Mouse (Mus musculus) midbrain, embryonic 12.5 days (tissue): ENCODE data around the gene Rasal3. TPM values are rescaled to one million over a fixed set of nuclear protein-coding genes. Genes with fewer than 3 reads are reported as not detected.

ENCODE experiments used
- ATAC-seq: fragments of 200-750 bp; cut with Nextera tagmentation; 2 replicates; pipeline ENCODE4 v1.8.0; 2017; ENCODE audit warnings: low read depth, moderate TSS enrichment, moderate library complexity; ENCODE audit not compliant: low FRiP score
- H3K27ac ChIP-seq: fragments of 300-500 bp; sonication (generic); replicated peaks from 2 replicates; pipeline ENCODE4 v1.5.1; 2016; ENCODE audit warnings: mild to moderate bottlenecking
- H3K27me3 ChIP-seq: fragments of 300-500 bp; sonication (generic); 2 replicates; pipeline ENCODE4 v1.6.1; 2016; ENCODE audit warnings: mild to moderate bottlenecking
- H3K36me3 ChIP-seq: fragments of 300-500 bp; sonication (generic); 2 replicates; pipeline ENCODE4 v1.6.1; 2016
- H3K4me1 ChIP-seq: fragments of 300-500 bp; sonication (generic); 2 replicates; pipeline ENCODE4 v1.6.1; 2016
- H3K4me2 ChIP-seq: fragments of 300-500 bp; sonication (generic); replicated peaks from 2 replicates; pipeline ENCODE4 v1.6.1; 2016; ENCODE audit warnings: mild to moderate bottlenecking, moderate library complexity
- H3K4me3 ChIP-seq: fragments of 300-500 bp; sonication (generic); 2 replicates; pipeline ENCODE4 v1.5.1; 2016; ENCODE audit warnings: mild to moderate bottlenecking
- H3K9ac ChIP-seq: fragments of 300-500 bp; sonication (generic); replicated peaks from 2 replicates; pipeline ENCODE4 v1.6.1; 2016; ENCODE audit warnings: mild to moderate bottlenecking, moderate library complexity
- H3K9me3 ChIP-seq: fragments of 300-500 bp; sonication (generic); 2 replicates; pipeline ENCODE4 v1.6.1; 2016; ENCODE audit warnings: mild to moderate bottlenecking
- WGBS: fragments of 180-500 bp; shearing (Covaris S2); methylation state at CpG from one replicate; pipeline ENCODE4 v1.1.7; 2016; 5-methylcytosine and 5-hydroxymethylcytosine counted together
- microRNA-seq: library from miRNA; unstranded; fragments of <30 nt; microRNA quantifications from one replicate; pipeline ENCODE4, GENCODE M21; 2017
- polyA plus RNA-seq: library from polyadenylated mRNA; unstranded; fragments of >200 nt; fragmentation: Nextera tagmentation; extraction: Ambion mirVana; gene quantifications from 2 replicates; pipeline ENCODE4 v1.2.1, GENCODE M21; 2016

Gene Rasal3
- polyA plus RNA-seq, 1 experiment from 2014 or later = 1.1 TPM

DNA sequence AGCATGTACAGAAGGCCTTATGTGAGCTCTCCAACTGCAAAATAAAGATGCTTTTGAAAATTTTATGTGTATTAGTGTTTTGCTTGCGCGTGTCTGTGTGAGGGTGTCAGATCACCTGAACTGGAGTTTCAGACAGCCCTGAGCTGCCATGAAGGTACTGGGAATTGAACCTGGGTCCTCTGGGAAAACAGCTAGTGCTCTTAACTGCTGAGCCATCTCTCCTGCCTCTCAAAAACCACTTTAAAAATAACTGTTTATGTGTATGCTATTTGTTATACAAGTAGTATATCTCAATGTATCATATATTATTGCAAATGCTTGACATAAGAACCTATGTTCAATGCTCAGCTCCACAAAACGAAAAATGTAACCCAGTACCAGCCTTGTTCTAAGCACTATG lies 52.1 kb downstream of the Rasal3 start:
- 0 out of 2 replicates have a peak overlapping the region, but pooled peaks have one; percentile 79 for H3K4me3 ChIP-seq
- H3K27ac ChIP-seq = no peak overlapping the region
- H3K9me3 ChIP-seq = no peaks in the 10 kb centered on the region
- 74% methylated on average over 3 of the region's 3 CpGs for WGBS
- ATAC-seq = no peak
- peaks cover 23% of the 10 kb centered on the region for H3K4me1 ChIP-seq
- peak overlapping the region; percentile 59; the same call in 1 of the 2 replicates for H3K4me2 ChIP-seq
- peaks cover 28% of the 10 kb centered on the region for H3K36me3 ChIP-seq
- H3K27me3 ChIP-seq = no peaks in the 10 kb centered on the region
- peak overlapping the region; percentile 29; the same call in 1 of the 2 replicates for H3K9ac ChIP-seq

DNA sequence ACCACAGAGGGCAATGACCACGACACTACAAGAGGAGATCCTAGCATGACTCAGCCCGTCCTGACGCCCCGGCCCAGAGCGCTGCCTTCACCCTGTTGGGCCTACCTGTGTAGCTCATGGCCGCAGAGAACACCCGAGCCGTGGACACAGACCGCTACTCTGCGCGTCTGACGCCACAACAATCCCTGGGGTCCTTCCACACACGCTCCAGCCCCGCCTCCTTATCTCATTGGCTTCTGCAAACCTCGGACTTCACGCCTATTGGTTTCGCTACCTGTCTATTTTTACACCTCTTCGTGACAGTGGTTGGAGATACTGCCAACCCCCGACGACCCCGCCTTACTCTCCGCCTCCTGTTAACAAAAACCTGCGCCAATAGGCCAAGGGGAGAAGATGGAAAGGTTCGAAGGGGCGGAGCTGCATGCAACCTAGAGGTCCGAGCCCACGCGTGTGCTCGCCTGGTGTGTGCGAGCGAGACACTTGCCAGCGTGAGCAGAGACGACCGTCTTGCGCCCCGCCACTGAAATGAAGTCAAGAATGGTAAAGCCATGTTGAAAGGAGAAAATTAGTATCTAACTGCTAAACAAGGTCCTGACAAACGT lies 52.9 kb downstream of the Rasal3 start, which contains the start of gene Akap8l:
Gene Akap8l, minus strand, starts transcription at position 226 of the 602 bp plus-strand sequence.
- H3K4me2 ChIP-seq = peak within 1 kb of the TSS; percentile 73
- H3K4me3 ChIP-seq = peak within 1 kb of the TSS; percentile 79
- peak within 1 kb of the TSS; percentile 79 for H3K27ac ChIP-seq
- peaks cover 23% of the 10 kb centered on the region for H3K4me1 ChIP-seq
- H3K36me3 ChIP-seq = peaks cover 20% of the 10 kb centered on the region
- ATAC-seq = peak; percentile 97
- H3K9ac ChIP-seq = peak within 1 kb of the TSS; percentile 78
- no peaks in the 10 kb centered on the region for H3K27me3 ChIP-seq
- under 1% methylated on average over 37 of the region's 37 CpGs for WGBS
- no peaks in the 10 kb centered on the region for H3K9me3 ChIP-seq

DNA sequence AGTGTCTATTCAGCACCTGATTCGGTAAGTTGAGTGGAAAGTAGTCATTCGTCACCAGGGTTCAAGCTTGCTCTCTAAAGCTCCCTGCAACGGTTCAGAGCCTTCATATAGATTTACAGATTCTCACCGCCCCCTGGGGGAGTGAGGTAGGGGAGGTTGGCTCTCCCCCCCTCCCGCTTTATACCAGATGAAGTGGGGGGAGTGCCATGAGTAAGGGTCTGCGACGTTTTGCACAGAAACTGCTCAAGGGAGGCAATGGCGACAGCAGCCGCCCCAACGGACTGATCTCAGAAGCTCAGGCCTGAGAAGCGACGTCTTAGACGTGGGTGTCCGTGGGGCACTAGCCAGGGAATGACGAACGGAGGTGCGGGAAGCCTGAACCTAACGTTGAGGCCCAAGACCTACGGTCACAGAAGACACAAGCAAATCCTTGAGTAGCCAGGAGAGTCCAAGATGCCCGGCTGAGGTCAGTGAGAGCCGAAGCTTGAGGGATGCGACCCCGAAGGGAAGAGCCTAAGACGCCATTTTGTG lies 53.5 kb downstream of the Rasal3 start:
- peaks cover 23% of the 10 kb centered on the region for H3K4me1 ChIP-seq
- H3K9ac ChIP-seq = peak overlapping the region; percentile 78
- H3K36me3 ChIP-seq = peaks cover 15% of the 10 kb centered on the region
- ATAC-seq = no peak; the same call in 1 of the 2 replicates
- H3K9me3 ChIP-seq = no peaks in the 10 kb centered on the region
- under 1% methylated on average over 24 of the region's 24 CpGs for WGBS
- peak overlapping the region; percentile 79 for H3K4me3 ChIP-seq
- peak overlapping the region; percentile 73 for H3K4me2 ChIP-seq
- H3K27me3 ChIP-seq = no peaks in the 10 kb centered on the region
- peak overlapping the region; percentile 79 for H3K27ac ChIP-seq

DNA sequence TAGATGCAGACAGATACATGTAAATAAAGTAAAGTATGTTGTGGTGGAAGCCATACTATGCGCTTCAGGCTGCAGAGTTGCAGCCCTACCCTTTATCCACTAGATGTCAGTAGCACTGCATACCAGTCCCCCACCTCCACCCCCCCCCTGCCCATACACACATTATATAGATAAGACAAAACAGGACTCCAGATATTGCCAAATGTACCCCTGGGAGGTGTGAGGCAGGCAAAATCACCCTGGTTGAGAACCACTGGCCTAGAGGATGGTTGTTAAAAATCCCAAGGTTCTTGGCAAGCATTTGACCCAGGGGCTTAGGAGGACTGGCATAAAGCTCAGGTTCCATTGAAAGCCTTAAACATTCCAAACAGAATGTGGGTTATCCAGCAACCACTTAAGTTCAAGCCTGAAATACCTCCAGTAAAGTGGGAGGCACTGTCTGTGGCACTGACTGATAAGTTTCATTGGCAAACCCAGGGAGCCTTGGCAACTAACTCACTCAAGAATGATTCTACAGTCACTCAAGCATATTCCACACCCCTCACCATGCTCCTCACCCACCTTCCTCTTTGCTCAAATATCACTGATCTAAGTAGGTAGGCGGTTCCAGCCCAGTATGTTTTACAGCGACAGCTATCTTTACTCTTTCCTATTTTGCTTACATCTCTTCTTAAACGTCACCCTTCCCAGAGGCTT lies 54.2 kb downstream of the Rasal3 start:
- Histone ChIP-seq H3K4me3 (peak overlapping the region; percentile 79), H3K9me3 (no peaks in the 10 kb centered on the region)
- WGBS = 14% methylated on average over 4 of the region's 4 CpGs

DNA sequence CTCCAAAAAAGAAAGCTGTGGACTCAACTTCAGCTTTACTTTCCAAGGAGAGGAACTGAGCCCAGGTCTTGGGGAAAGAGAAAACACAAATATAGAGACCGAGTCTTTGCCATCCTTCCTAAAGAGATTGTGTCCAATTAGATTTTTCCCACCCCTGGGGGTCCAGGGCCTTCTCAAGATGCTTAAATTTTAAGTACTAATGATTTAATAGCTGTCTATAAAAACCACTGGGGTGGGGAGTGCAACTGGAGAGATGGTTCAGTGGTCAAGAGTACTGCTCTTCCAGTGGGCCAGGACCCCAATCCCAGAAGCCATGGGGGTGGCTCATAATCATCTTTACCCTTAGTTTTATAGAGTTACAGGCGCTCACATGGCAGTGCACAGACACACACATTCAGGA lies 55.0 kb downstream of the Rasal3 start:
- Histone ChIP-seq H3K36me3 (peaks cover 11% of the 10 kb centered on the region), H3K9me3 (no peaks in the 10 kb centered on the region), H3K27ac (no peak overlapping the region), H3K4me3 (no peak overlapping the region), H3K4me2 (no peak overlapping the region), H3K4me1 (peaks cover 20% of the 10 kb centered on the region), H3K27me3 (no peaks in the 10 kb centered on the region), H3K9ac (no peak overlapping the region)
- 93% methylated on average over 2 of the region's 2 CpGs for WGBS
- ATAC-seq = no peak

More for the DNA sequence above, 54.2 kb downstream of the Rasal3 start:
- Histone ChIP-seq H3K27ac (no peak overlapping the region), H3K4me1 (peaks cover 21% of the 10 kb centered on the region), H3K9ac (peak overlapping the region; percentile 78), H3K4me2 (peak overlapping the region; percentile 73), H3K36me3 (peaks cover 12% of the 10 kb centered on the region), H3K27me3 (no peaks in the 10 kb centered on the region)
- no peak for ATAC-seq

DNA sequence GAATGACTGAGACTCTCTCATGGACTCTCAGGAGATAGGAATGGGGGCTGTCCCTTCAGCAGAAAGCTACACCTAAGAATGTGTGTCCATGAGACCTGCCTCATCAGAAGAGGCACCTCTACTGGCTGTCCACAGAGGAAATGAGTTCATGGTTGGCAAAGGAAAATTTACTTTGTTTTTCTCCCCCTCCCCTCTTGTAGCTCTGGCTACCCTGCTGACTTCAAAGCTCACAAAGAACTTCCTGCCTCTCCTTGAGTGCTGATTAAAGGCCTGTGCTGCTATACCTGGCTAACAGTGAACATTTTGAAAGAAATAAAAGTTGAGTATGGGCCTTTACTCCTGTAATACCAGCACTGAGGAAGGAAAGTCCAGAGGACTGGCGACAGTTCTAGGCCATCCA lies 62.3 kb downstream of the Rasal3 start:
- no peak overlapping the region for H3K27ac ChIP-seq
- H3K4me1 ChIP-seq = no peaks in the 10 kb centered on the region
- no peaks in the 10 kb centered on the region for H3K27me3 ChIP-seq
- no peak for ATAC-seq
- H3K4me3 ChIP-seq = no peak overlapping the region
- WGBS = 90% methylated on average over 1 of the region's 1 CpGs
- H3K9me3 ChIP-seq = no peaks in the 10 kb centered on the region
- H3K4me2 ChIP-seq = no peak overlapping the region
- peaks cover 47% of the 10 kb centered on the region for H3K36me3 ChIP-seq
- H3K9ac ChIP-seq = no peak overlapping the region

Small RNA genes within 50 kb of the gene (microRNA-seq; reads per million reads assigned to microRNA genes)
- gene Gm22201 = not detected

Other genes starting within 250 kb of the Rasal3 start
- 26.8 and 30.6 TPM in 2 replicates for gene Notch3, start 236.7 kb downstream of the Rasal3 start, polyA plus RNA-seq
- gene Ephx3, start 214.0 kb downstream of the Rasal3 start, polyA plus RNA-seq = 0.37 TPM in 1 of 2 replicates, not detected in the other
- 108 and 116 TPM in 2 replicates for gene Brd4, start 118.9 kb downstream of the Rasal3 start, polyA plus RNA-seq
- gene Akap8, start 82.3 kb downstream of the Rasal3 start, polyA plus RNA-seq = 140 and 151 TPM in 2 replicates
- 131 and 133 TPM in 2 replicates for gene Akap8l, start 53.0 kb downstream of the Rasal3 start, polyA plus RNA-seq
- gene Wiz, start 14.1 kb downstream of the Rasal3 start, polyA plus RNA-seq = 47.2 and 50.2 TPM in 2 replicates
- gene Pglyrp2, start 20.6 kb upstream of the Rasal3 start, polyA plus RNA-seq = not detected in 2 replicates
- gene Cyp4f39, start 49.1 kb upstream of the Rasal3 start, polyA plus RNA-seq = 0.48 and 0.56 TPM in 2 replicates
- 11.4 and 11.7 TPM in 2 replicates for gene Cyp4f17, start 102.5 kb upstream of the Rasal3 start, polyA plus RNA-seq
- 16.7 and 19.9 TPM in 2 replicates for gene Cyp4f16, start 133.0 kb upstream of the Rasal3 start, polyA plus RNA-seq
- gene Cyp4f37, start 217.7 kb upstream of the Rasal3 start, polyA plus RNA-seq = 1.1 TPM in 1 of 2 replicates, not detected in the other